Mouse (Mus musculus): ENCODE results near the gene Gabrb3. TPM values are rescaled to one million over a fixed set of nuclear protein-coding genes. Genes with fewer than 3 reads are reported as not detected.
A peak's percentile ranks its signal among the peaks of the same experiment; 100 is the strongest.

Gabrb3 gene
- polyA plus RNA-seq (2015; fragmentation: Nextera tagmentation; extraction: Ambion mirVana): 64.2 and 67.4 TPM in 2 replicates

DNA sequence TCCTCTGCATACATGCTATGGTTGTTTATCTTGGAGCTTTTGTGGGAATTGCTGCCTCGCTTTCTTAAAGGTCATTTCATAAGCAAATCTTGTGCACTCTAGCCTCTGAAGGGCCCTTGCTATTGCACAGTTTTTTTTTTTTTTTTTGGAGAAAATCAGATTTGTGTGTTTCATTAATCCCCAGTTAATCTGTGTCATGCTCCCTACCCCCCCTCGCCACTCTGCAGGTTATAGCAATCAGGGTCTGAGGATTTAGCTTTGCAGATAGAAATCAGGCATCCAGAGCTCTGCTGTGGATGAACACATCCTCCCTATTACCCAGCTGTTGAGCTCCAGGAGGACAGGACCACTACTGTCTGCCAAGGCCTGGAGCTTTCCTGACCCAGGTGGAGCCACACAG, at the start of gene Gabrb3:
Gene Gabrb3 (plus strand): TSS at position 301 of the 400 bp plus-strand sequence.
- Histone ChIP-seq H3K27ac (ENCODE audit: low read length) (no peak within 1 kb of the TSS), H3K9ac (ENCODE audit: low read depth, low read length) (no peak within 1 kb of the TSS), H3K4me2 (ENCODE audit: low read length) (no peak within 1 kb of the TSS), H3K9me3 (replicated peaks; ENCODE audit: control insufficient read depth, low read length, poor library complexity, severe bottlenecking) (no peaks in the 10 kb centered on the region), H3K36me3 (ENCODE audit: control insufficient read depth, insufficient read depth, low read length) (no peaks in the 10 kb centered on the region), H3K4me1 (ENCODE audit: control insufficient read depth, insufficient read depth, low read length) (no peaks in the 10 kb centered on the region), H3K4me3 (ENCODE audit: low read depth, low read length) (no peak within 1 kb of the TSS), H3K27me3 (ENCODE audit: control insufficient read depth, insufficient read depth, low read depth, low read length) (no peaks in the 10 kb centered on the region)
- WGBS: 49% methylated on average over 2 of the region's 2 CpGs
- no peak for ATAC-seq

DNA sequence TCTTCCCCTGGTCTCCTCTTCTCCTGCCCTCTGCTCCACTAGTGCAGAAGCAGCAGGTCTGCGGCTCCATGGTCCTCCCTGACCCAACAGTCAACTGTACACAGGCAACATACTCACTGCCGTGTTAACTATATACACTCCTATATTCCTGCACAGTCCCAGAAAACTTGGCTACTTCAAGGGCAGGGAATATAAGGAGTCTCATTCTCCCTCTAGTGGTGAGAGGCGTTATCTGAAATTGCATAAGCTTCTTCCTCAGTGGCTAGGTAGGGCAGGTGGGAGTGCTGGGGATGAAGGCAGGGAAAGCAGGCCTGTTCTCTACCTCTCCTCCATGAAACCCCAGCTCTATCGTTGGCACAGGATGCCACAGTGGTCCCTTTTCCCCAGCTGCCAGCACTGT, 35.4 kb upstream of the Gabrb3 start:
- Histone ChIP-seq H3K9me3 (replicated peaks; ENCODE audit: control insufficient read depth, low read length, poor library complexity, severe bottlenecking) (no peaks in the 10 kb centered on the region), H3K27me3 (ENCODE audit: control insufficient read depth, insufficient read depth, low read depth, low read length) (no peaks in the 10 kb centered on the region), H3K27ac (ENCODE audit: low read length) (no peak overlapping the region), H3K4me2 (ENCODE audit: low read length) (peak overlapping the region; percentile 29), H3K36me3 (ENCODE audit: control insufficient read depth, insufficient read depth, low read length) (no peaks in the 10 kb centered on the region), H3K9ac (ENCODE audit: low read depth, low read length) (no peak overlapping the region), H3K4me1 (ENCODE audit: control insufficient read depth, insufficient read depth, low read length) (peaks cover 13% of the 10 kb centered on the region; the same call in 1 of the 2 replicates), H3K4me3 (ENCODE audit: low read depth, low read length) (no peak overlapping the region)
- 16% methylated on average over 4 of the region's 4 CpGs for WGBS
- ATAC-seq: peak; percentile 61

DNA sequence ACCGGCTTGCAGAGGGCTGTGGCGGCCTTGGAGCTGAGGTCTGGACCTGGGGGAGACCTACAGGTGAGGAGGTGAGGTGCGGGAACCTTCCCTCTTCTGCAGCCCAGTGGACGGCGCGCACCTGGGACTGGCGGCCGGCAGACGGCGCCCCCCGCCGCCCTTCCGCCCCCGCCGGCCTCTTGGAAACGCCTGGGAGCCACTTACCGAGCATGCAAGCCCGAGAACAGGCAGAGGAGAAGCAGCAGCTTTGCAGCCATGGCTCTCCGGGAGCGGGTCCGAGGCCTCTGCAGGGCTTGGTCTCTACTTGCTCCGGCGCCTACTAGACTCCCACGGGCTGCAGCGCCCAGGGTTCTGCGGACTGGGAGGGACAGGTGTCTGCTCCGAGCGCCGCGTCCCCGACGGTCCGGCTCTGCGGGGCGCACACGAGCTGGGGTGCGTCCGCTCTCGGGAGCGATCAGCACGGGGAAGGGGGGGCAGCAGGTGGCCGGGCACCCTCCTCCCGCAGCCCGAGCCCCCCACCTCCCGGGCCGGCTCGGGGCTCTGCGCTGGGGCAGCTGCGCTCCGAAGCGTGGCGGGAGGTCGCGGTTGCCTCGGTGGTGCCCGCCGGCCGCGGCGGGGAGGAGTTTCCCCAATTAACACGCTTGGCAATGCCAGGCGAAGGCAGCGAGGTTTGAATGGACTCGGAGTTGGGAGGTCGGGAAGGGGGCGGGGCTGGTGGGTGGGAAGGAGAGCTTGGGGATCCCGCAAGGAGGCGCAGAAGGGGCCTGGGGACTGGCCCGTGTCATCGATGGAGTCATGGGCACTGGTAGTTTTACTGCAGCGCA, 32.8 kb upstream of the Gabrb3 start, which contains the start of gene Gabrg3:
Gene Gabrg3 (minus strand): TSS at position 672 of the 824 bp plus-strand sequence.
- Histone ChIP-seq H3K4me2 (ENCODE audit: low read length) (peak within 1 kb of the TSS; percentile 80), H3K4me1 (ENCODE audit: control insufficient read depth, insufficient read depth, low read length) (peaks cover 17% of the 10 kb centered on the region; the same call in 1 of the 2 replicates), H3K27me3 (ENCODE audit: control insufficient read depth, insufficient read depth, low read depth, low read length) (no peaks in the 10 kb centered on the region), H3K4me3 (ENCODE audit: low read depth, low read length) (peak within 1 kb of the TSS; percentile 81), H3K27ac (ENCODE audit: low read length) (peak within 1 kb of the TSS; percentile 69), H3K9me3 (replicated peaks; ENCODE audit: control insufficient read depth, low read length, poor library complexity, severe bottlenecking) (no peaks in the 10 kb centered on the region), H3K9ac (ENCODE audit: low read depth, low read length) (peak within 1 kb of the TSS; percentile 91), H3K36me3 (ENCODE audit: control insufficient read depth, insufficient read depth, low read length) (no peaks in the 10 kb centered on the region)
- ATAC-seq: peak; percentile 85
- under 1% methylated on average over 52 of the region's 71 CpGs for WGBS

DNA sequence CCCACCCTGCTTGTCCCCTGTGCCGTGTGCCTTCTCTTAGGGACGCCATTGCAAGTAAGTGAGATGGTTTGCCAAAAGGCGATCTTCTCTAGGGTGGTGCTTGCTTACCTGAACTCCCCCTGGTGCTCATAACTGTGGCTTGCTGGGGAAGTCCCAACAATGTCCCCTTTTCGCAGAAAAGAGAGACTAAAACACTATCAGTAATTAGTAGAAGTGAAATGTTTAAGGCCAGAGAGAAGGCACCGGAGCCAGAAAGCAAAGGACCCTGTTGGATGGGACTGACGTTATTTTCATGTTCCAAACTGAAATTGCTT, 32.2 kb upstream of the Gabrb3 start:
- Histone ChIP-seq H3K27ac (ENCODE audit: low read length) (0 out of 2 replicates have a peak overlapping the region, but pooled peaks have one; percentile 69), H3K27me3 (ENCODE audit: control insufficient read depth, insufficient read depth, low read depth, low read length) (no peaks in the 10 kb centered on the region), H3K36me3 (ENCODE audit: control insufficient read depth, insufficient read depth, low read length) (no peaks in the 10 kb centered on the region), H3K9me3 (replicated peaks; ENCODE audit: control insufficient read depth, low read length, poor library complexity, severe bottlenecking) (no peaks in the 10 kb centered on the region), H3K9ac (ENCODE audit: low read depth, low read length) (peak overlapping the region; percentile 91), H3K4me1 (ENCODE audit: control insufficient read depth, insufficient read depth, low read length) (peaks cover 17% of the 10 kb centered on the region; the same call in 1 of the 2 replicates), H3K4me2 (ENCODE audit: low read length) (peak overlapping the region; percentile 80), H3K4me3 (ENCODE audit: low read depth, low read length) (peak overlapping the region; percentile 81)
- 22% methylated on average over 6 of the region's 6 CpGs for WGBS
- ATAC-seq: no peak

DNA sequence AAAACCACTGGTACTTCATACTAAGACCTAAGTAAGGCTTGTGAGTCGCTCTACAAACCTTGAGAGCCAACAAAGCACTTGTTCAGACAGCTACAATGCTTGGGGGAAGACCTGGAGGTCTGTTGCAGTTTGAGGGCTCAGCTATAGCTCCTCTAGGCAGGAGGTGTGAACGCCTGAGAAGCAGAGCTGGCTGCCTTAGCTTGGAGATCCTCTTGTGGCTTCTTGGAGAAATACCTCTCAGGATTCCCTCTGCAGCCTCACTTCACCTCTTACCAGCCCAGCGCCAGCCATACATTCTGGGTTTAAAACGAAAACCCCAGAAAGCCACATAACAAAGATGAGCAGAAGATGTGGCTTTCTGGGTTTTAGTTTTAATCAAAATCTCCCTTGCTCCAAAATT, 29.4 kb upstream of the Gabrb3 start:
- Histone ChIP-seq H3K36me3 (ENCODE audit: control insufficient read depth, insufficient read depth, low read length) (no peaks in the 10 kb centered on the region), H3K9me3 (replicated peaks; ENCODE audit: control insufficient read depth, low read length, poor library complexity, severe bottlenecking) (no peaks in the 10 kb centered on the region), H3K4me3 (ENCODE audit: low read depth, low read length) (no peak overlapping the region), H3K9ac (ENCODE audit: low read depth, low read length) (no peak overlapping the region), H3K27me3 (ENCODE audit: control insufficient read depth, insufficient read depth, low read depth, low read length) (no peaks in the 10 kb centered on the region), H3K4me1 (ENCODE audit: control insufficient read depth, insufficient read depth, low read length) (peaks cover 8% of the 10 kb centered on the region; the same call in 1 of the 2 replicates), H3K27ac (ENCODE audit: low read length) (no peak overlapping the region), H3K4me2 (ENCODE audit: low read length) (no peak overlapping the region)
- no peak for ATAC-seq
- 44% methylated on average over 4 of the region's 4 CpGs for WGBS

DNA sequence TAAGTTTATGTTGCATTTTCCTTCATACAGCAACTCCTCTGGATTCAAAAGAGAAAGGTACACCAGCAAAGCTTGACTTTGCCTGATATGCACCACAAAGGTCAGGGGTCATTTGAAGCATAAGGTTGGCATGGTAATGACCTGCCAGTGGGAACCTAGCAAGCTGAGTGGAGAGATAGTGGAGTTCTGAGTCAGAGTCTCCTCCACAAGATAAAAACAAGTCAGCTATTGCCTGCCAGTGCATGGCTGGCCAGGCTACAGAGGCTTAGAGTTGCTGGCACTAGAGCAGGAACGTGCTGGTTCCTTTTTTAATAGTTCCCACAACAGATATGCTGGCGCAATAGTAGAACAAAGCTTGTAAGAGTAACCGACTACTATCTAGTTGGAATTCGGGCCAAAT, 25.9 kb upstream of the Gabrb3 start:
- ATAC-seq: no peak
- H3K9me3 ChIP-seq (replicated peaks; ENCODE audit: control insufficient read depth, low read length, poor library complexity, severe bottlenecking): no peaks in the 10 kb centered on the region
- no peak overlapping the region for H3K9ac ChIP-seq (ENCODE audit: low read depth, low read length)
- no peak overlapping the region for H3K4me3 ChIP-seq (ENCODE audit: low read depth, low read length)
- peaks cover 5% of the 10 kb centered on the region; the same call in 1 of the 2 replicates for H3K4me1 ChIP-seq (ENCODE audit: control insufficient read depth, insufficient read depth, low read length)
- WGBS: 90% methylated on average over 4 of the region's 4 CpGs
- no peaks in the 10 kb centered on the region for H3K27me3 ChIP-seq (ENCODE audit: control insufficient read depth, insufficient read depth, low read depth, low read length)
- no peaks in the 10 kb centered on the region for H3K36me3 ChIP-seq (ENCODE audit: control insufficient read depth, insufficient read depth, low read length)
- no peak overlapping the region for H3K4me2 ChIP-seq (ENCODE audit: low read length)
- H3K27ac ChIP-seq (ENCODE audit: low read length): no peak overlapping the region

DNA sequence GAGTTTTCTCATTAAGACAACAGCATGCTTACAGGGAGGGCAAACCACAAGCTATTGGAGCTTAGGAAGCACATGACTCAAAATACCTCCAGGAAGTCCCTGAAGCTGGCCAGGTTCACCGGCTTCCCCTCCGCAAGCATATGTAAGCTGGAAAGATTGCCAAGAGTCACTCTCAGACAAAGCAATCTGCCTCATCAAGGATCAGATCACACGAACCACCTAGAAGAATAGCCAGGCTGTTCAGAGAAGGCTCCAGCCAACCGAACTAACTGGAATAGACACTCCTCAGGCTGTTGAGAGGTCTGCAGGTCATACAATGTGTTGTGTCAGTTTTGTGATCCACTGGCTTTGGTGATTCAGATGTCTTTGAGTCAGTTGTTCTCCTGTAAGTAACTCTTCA, 8.3 kb upstream of the Gabrb3 start:
- Histone ChIP-seq H3K9me3 (replicated peaks; ENCODE audit: control insufficient read depth, low read length, poor library complexity, severe bottlenecking) (no peaks in the 10 kb centered on the region), H3K27ac (ENCODE audit: low read length) (no peak overlapping the region), H3K4me1 (ENCODE audit: control insufficient read depth, insufficient read depth, low read length) (no peaks in the 10 kb centered on the region), H3K36me3 (ENCODE audit: control insufficient read depth, insufficient read depth, low read length) (0 out of 2 replicates have a peak, but pooled peaks cover 3% of the 10 kb centered on the region), H3K4me3 (ENCODE audit: low read depth, low read length) (no peak overlapping the region), H3K27me3 (ENCODE audit: control insufficient read depth, insufficient read depth, low read depth, low read length) (no peaks in the 10 kb centered on the region), H3K4me2 (ENCODE audit: low read length) (no peak overlapping the region), H3K9ac (ENCODE audit: low read depth, low read length) (no peak overlapping the region)
- 79% methylated on average over 4 of the region's 4 CpGs for WGBS
- ATAC-seq: no peak

DNA sequence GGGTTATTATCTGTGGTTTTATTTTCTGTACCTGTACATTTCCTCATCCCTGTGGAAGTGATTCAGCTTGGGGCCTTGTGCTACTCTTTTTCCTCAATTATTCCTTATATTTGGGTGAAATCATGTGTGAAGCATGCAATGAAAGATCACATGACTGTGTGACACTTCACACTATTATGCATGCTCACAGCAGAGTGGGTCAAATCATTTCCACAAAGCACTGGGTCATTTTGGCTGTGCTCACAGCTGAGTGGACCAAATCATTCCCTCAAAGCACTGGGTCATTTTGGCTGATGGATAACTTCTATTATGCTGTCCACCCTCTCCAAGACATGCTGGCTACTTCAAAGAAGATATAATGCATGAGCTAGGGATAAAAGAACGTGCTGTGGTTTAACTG, 6.6 kb upstream of the Gabrb3 start:
- Histone ChIP-seq H3K4me3 (ENCODE audit: low read depth, low read length) (no peak overlapping the region), H3K27me3 (ENCODE audit: control insufficient read depth, insufficient read depth, low read depth, low read length) (no peaks in the 10 kb centered on the region), H3K36me3 (ENCODE audit: control insufficient read depth, insufficient read depth, low read length) (0 out of 2 replicates have a peak, but pooled peaks cover 3% of the 10 kb centered on the region), H3K4me1 (ENCODE audit: control insufficient read depth, insufficient read depth, low read length) (no peaks in the 10 kb centered on the region), H3K9me3 (replicated peaks; ENCODE audit: control insufficient read depth, low read length, poor library complexity, severe bottlenecking) (no peaks in the 10 kb centered on the region), H3K27ac (ENCODE audit: low read length) (no peak overlapping the region), H3K9ac (ENCODE audit: low read depth, low read length) (no peak overlapping the region), H3K4me2 (ENCODE audit: low read length) (no peak overlapping the region)
- WGBS: 23% methylated on average over 1 of the region's 1 CpGs
- peak; percentile 28; the same call in 1 of the 2 replicates for ATAC-seq

DNA sequence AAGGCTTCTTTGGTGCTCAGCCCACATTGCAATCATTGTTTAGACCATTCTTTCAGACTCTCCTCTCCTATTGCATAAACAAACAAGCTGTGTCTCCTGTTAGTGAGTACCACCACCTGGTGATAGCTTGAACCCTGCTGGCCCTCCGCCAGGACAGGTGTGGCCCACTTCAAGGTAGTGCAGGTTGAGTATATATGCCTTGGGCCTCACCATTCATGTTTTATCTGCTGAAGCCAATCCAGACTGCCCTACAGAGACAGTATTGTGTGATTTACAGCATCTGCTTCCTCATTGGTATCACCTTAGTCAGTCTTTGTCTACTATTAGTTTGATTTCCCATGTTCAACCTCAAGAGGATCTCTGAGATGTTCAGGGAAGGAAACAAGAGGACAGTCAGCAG, 1.6 kb downstream of the Gabrb3 start:
- no peaks in the 10 kb centered on the region for H3K36me3 ChIP-seq (ENCODE audit: control insufficient read depth, insufficient read depth, low read length)
- no peaks in the 10 kb centered on the region for H3K9me3 ChIP-seq (replicated peaks; ENCODE audit: control insufficient read depth, low read length, poor library complexity, severe bottlenecking)
- ATAC-seq: no peak
- 86% methylated on average over 1 of the region's 1 CpGs for WGBS
- H3K27me3 ChIP-seq (ENCODE audit: control insufficient read depth, insufficient read depth, low read depth, low read length): no peaks in the 10 kb centered on the region
- H3K4me3 ChIP-seq (ENCODE audit: low read depth, low read length): no peak overlapping the region
- no peak overlapping the region for H3K9ac ChIP-seq (ENCODE audit: low read depth, low read length)
- no peak overlapping the region for H3K27ac ChIP-seq (ENCODE audit: low read length)
- H3K4me2 ChIP-seq (ENCODE audit: low read length): no peak overlapping the region
- H3K4me1 ChIP-seq (ENCODE audit: control insufficient read depth, insufficient read depth, low read length): no peaks in the 10 kb centered on the region

Data from midbrain, embryonic 16.5 days (tissue).